Mouse (Mus musculus) frontal cortex, adult (tissue): ENCODE data around the gene Ptprd.

Experiments used
- ATAC-seq: cut with Nextera tagmentation; 2 replicates; pipeline ENCODE4 v1.9.2; 2017; ENCODE audit warnings: mild to moderate bottlenecking, moderate library complexity, mixed read lengths; ENCODE audit not compliant: low TSS enrichment

Ptprd gene

GRCm38 (mm10) chr4:76025571-76026325 is 2186.0 kb downstream of the Ptprd start:
- no peak for ATAC-seq

GRCm38 (mm10) chr4:76024502-76024821 is 2187.3 kb downstream of the Ptprd start:
- ATAC-seq, result no peak

DNA sequence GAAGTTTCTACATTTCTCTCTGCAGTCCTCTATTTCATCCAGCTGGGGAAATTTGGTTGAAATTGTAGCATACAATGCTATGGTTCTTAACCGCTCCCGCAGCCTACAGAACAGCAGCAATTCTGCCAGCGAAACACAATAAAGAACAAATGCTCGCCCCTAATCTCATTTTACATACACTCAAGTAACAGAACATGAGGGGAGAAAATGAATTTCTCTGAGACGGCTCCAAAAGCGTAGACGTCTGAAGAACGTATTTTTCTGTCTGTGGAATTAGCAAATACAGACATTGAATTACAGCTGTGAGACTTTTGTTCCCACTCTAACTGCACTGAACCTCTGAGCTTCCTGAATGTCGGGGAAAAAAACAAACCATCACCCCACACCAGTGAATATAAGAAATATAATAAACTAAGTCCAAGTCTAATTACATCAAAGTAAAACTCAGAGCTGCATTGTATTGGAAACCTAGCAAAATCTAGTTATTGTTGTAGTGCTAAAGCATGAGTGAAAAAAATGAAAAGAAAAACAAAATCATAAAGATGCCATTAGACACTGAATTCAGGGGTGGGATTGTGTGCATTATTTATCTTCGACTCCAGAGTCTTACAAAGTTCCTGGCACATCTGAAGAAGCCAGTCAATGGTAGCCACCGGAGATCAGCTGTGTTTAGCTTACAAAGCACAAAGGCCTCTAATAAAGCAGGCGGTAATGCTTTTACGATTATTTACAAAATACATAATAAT is 2187.8 kb downstream of the Ptprd start:
- no peak for ATAC-seq

GRCm38 (mm10) chr4:76021670-76022069 is 2190.1 kb downstream of the Ptprd start:
- ATAC-seq, result no peak

DNA sequence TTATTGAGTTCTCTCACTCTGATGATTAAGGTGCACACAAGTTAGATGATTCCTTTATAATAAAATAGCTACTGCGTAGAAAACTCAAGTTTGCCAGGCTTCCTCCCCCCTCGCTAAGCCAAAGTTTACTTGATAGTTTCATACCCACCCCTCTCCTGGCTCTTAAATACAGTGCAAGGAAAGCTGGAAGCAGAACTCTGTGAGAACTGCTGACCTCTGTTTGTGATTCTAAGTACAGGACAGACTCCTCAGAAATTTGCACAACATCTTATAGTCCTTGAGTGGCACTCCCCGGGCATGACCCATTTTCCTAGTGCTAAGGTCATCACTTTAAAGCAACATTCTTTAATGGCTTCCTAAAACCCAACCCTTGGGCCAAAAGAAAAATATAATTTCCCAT is 2196.7 kb downstream of the Ptprd start:
- ATAC-seq, result no peak

- no peak for ATAC-seq
Observed at GRCm38 (mm10) chr4:76014151-76014840, 2197.5 kb downstream of the Ptprd start.

DNA sequence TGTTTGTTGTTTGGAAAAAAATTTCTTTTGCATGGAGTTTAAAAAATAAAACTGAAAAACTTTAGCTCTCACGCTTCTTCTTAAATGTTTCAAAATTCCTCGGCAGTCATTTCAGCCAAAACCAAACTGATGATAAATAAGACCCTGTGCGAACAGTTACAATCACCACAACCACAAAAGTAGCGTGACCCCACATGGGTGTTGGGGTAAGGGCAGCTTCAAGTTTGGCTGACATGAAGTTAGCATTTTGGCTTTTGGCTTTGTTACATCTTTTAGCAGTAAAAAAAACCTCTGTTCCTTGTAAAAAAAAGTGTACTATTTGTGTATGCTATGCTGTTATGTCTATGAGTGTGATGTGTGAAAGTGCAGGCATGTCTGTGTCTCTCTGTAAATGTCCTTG is 2203.2 kb downstream of the Ptprd start:
- ATAC-seq, result no peak

DNA sequence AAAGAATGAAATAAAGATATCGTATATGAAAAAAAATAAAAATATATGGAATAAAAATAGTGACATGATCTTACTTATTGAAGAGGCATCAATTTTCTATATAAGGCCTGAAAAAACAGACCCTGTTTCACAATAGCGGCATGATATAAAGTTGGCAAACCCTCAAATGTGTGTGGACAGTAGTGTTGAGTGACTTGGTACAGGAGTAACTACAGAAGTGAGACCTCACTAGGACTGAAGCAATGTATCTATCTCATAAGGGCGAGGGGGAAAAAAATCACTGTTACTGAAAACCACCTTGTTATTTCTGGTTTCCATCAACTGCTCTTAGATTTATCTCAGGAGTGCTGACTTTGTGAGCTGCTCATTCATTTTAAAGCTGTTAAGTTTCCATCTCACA is 2204.5 kb downstream of the Ptprd start:
- ATAC-seq, result no peak

- peak; percentile 71 for ATAC-seq
Observed at GRCm38 (mm10) chr4:76006717-76007116, 2205.0 kb downstream of the Ptprd start.

DNA sequence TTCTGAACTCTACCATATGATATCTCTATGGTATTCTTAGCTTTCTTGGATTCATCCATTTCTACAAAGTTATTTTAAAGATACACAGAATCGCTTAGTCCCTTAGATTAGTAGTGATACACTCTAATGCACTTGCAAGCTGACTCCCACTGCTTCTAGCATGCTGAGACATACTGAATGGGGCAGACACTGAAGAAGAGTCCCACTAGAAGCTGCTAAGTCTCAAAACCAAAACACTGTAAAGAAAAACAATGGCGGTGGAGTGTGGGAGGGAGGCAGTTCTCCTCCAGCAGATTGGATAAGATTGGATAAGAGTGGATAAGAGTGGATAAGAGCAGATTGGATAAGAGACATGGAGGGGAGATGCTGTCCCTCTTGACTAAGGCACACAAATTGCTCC is 2207.6 kb downstream of the Ptprd start:
- ATAC-seq, result no peak

DNA sequence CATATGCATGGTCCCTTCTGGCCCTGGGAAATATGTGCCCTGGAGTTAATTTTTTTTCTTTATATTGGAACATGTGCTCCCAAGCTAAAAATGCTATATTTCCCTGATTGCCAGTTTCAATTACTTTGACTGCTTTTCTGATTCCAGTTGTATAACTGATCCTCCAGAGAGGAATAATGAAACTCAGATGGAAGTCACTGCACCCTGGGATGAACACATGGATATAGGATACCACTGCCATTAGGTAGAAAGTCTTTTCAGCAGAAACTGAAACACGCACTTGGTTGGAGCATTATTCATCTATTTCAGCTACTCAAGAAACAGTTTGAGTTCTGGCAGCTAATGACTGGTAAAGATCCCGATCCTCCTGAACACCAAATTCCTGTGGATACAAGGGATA is 2211.5 kb downstream of the Ptprd start:
- no peak for ATAC-seq

GRCm38 (mm10) chr4:75995841-75996240 is 2215.9 kb downstream of the Ptprd start:
- peak; percentile 60 for ATAC-seq

- ATAC-seq, result no peak; the same call in 1 of the 2 replicates
Observed at GRCm38 (mm10) chr4:75994576-75994975, 2217.2 kb downstream of the Ptprd start.

- ATAC-seq, result no peak
Observed at GRCm38 (mm10) chr4:75993092-75993491, 2218.7 kb downstream of the Ptprd start.

GRCm38 (mm10) chr4:75991621-75992245 is 2220.0 kb downstream of the Ptprd start:
- ATAC-seq, result peak; percentile 30; the same call in 1 of the 2 replicates

DNA sequence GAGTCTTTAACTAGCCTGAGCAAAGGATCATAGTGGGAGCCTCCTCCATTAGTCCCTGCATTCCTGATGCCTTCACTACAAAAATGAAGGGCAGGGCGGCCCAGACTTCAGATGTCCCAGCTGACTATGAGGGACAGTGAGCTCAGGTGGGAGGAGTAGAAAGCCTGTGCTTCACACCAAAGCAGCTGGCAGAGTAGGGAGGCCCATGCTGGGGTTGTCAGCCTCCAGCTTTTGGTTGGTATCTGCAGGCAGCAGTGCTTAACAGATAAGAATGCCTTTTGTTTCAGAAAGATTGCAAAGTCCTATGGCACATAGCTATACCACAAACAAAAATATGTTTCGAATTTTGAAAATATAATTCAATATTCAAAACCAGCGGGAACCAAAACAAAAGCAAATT is 2237.0 kb downstream of the Ptprd start:
- ATAC-seq, result no peak

- no peak for ATAC-seq
Observed at GRCm38 (mm10) chr4:75973322-75973721, 2238.4 kb downstream of the Ptprd start.

DNA sequence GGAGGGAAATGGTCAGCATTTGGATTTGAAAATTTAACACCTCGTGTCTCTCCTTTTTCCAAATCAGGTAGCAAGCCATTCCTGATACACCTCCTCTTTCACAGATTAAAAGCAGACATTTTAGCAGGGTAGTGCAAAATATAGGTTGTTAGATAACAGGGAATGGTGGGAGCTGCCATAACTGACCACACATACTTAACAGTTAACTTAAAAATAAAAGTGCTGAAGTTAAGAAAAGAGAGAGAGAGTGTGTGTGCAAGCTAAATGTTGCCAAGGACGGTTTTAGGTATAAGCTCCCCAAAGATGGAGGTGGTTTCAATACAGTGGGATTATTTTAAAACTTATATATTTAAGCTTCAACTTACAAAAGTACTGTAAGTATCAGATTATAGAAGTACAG is 2241.8 kb downstream of the Ptprd start:
- peak; percentile 64 for ATAC-seq

DNA sequence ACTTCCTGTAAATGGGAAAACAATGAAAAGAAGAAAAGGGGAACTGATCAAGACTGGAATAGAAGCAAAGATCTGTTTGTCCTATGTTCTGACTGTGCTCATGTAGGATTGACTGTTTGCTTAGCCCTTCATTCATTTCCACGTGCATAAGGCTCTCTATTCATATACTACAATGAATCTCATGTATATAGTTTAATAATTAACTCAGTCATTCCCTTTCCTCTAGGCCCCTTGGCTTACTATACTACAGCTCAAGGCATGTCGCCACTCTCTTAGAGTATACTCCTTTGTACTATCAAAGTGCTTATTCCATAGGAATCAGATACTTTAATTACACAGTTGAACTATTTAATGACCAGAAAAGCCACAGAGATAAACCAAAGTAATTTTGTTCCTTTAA is 2243.1 kb downstream of the Ptprd start:
- no peak for ATAC-seq

GRCm38 (mm10) chr4:75965810-75966209 is 2246.0 kb downstream of the Ptprd start:
- no peak for ATAC-seq

- ATAC-seq, result no peak
Observed at GRCm38 (mm10) chr4:75962916-75963315, 2248.8 kb downstream of the Ptprd start.

DNA sequence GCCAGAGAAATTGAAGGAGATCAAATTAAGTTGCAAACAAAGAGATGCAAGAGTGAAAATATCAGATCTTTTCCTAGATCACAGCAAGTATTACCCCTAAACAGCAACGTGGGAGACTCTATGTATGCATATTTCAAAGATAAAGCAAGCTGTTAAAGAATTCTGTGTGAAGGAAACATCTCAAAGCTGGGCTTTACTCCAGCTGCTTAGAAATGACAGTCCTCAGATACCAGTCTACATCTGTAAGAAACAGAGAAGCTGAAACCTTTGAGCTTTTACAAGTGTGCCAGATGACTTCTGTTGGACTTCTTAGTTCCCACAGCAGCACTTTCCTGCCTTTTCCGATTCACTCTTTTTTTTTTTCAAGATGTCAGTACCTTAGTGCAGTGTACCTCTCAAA is 2249.9 kb downstream of the Ptprd start:
- peak; percentile 53 for ATAC-seq
